Mouse (Mus musculus) ES-E14 (cell line): ENCODE results near the gene Kcnd2. TPM values are rescaled to one million over a fixed set of nuclear protein-coding genes. Genes with fewer than 3 reads are reported as not detected.

Experiments
- DNase-seq: peaks from one replicate; pipeline ENCODE4 v3.0.0-alpha.2; 2013; ENCODE audit warnings: low read depth, low spot score
- H3K27ac ChIP-seq: 2 replicates; pipeline ENCODE4 v1.5.1; 2012; ENCODE audit warnings: low read depth, mild to moderate bottlenecking, low read length, moderate library complexity, mixed read lengths; ENCODE audit not compliant: poor library complexity, insufficient read depth, severe bottlenecking
- H3K36me3 ChIP-seq: 2 replicates; pipeline ENCODE4 v1.6.1; 2012; ENCODE audit warnings: mild to moderate bottlenecking, low read length, moderate library complexity, mixed read lengths; ENCODE audit not compliant: control insufficient read depth, poor library complexity, insufficient read depth, severe bottlenecking
- H3K4me1 ChIP-seq, 2 experiments: fragments of 150-350 bp in 1 of 2; sonication (generic) in 1 of 2; 2 replicates each; pipeline ENCODE4 v1.6.1; 2012; ENCODE audit warnings: low read length in 2 of 2, mild to moderate bottlenecking in 1 of 2, mixed read lengths in 1 of 2; ENCODE audit not compliant: control insufficient read depth in 2 of 2, insufficient read depth in 2 of 2, poor library complexity in 1 of 2
- H3K4me3 ChIP-seq, 2 experiments: fragments of 150-350 bp in 1 of 2; sonication (generic) in 1 of 2; 2 replicates each; pipeline ENCODE4 v1.5.1; 2012; ENCODE audit warnings: low read length in 2 of 2, low read depth in 1 of 2, mild to moderate bottlenecking in 1 of 2, mixed read lengths in 1 of 2; ENCODE audit not compliant: insufficient read depth in 1 of 2, poor library complexity in 1 of 2, severe bottlenecking in 1 of 2
- H3K9ac ChIP-seq: 2 replicates; pipeline ENCODE4 v1.6.1; 2012; ENCODE audit warnings: low read depth, mild to moderate bottlenecking, low read length, mixed read lengths; ENCODE audit not compliant: poor library complexity, insufficient read depth, severe bottlenecking
- H3K9me3 ChIP-seq: fragments of 150-350 bp; sonication (generic); 2 replicates; pipeline ENCODE4 v1.6.1; 2012; ENCODE audit warnings: low read depth, mild to moderate bottlenecking, low read length; ENCODE audit not compliant: control insufficient read depth, insufficient read depth
- CHD2 ChIP-seq: IDR thresholded peaks from 2 replicates; pipeline ENCODE4 v1.6.1; 2014; ENCODE audit warnings: mild to moderate bottlenecking, low read depth, low read length, inconsistent platforms
- HCFC1 ChIP-seq: IDR thresholded peaks from 2 replicates; pipeline ENCODE4 v1.6.1; 2012; ENCODE audit warnings: low read length, inconsistent platforms, borderline replicate concordance; ENCODE audit not compliant: insufficient read depth
- MAFK ChIP-seq: IDR thresholded peaks from 2 replicates; pipeline ENCODE4 v1.6.1; 2014; ENCODE audit warnings: mild to moderate bottlenecking, low read depth, low read length, inconsistent platforms; ENCODE audit not compliant: insufficient read depth
- ZC3H11A ChIP-seq: IDR thresholded peaks from 2 replicates; pipeline ENCODE4 v1.6.1; 2012; ENCODE audit warnings: low read depth, mild to moderate bottlenecking, inconsistent platforms, low read length, borderline replicate concordance
- ZNF384 ChIP-seq: IDR thresholded peaks from 2 replicates; pipeline ENCODE4 v1.6.1; 2012; ENCODE audit warnings: low read depth, low read length, inconsistent platforms
- in situ Hi-C, 2 experiments: fragments of 600-800 bp; cut with MboI; formaldehyde crosslinking; loops; one replicate each; pipeline ENCODE4 v1.15.1; 2025; ENCODE audit warnings: low sequenced_read_pairs in 2 of 2, inconsistent platforms in 1 of 2; ENCODE audit not compliant: unreplicated experiment in 2 of 2
- total RNA-seq: library from RNA; depleted of rRNA; stranded (reverse); fragments of 300-350 nt; gene quantifications from 2 replicates; pipeline ENCODE4 v1.2.3, GENCODE M21; 2012

The Kcnd2 gene
- total RNA-seq, 1 experiment: 0.36 TPM

- Histone ChIP-seq H3K4me3 (no peak overlapping the region), H3K36me3 (no peaks in the 10 kb centered on the region), H3K4me1 (no peaks in the 10 kb centered on the region), H3K9ac (no peak overlapping the region), H3K9me3 (no peaks in the 10 kb centered on the region), H3K27ac (no peak overlapping the region)
- TF ChIP-seq MAFK (no peak), ZNF384 (no peak), HCFC1 (no peak)
- in situ Hi-C loops: no loop called here
- DNase-seq: no peak
Measured at GRCm38 (mm10) chr6:21686388-21686787, 471.1 kb downstream of the Kcnd2 start.

DNA sequence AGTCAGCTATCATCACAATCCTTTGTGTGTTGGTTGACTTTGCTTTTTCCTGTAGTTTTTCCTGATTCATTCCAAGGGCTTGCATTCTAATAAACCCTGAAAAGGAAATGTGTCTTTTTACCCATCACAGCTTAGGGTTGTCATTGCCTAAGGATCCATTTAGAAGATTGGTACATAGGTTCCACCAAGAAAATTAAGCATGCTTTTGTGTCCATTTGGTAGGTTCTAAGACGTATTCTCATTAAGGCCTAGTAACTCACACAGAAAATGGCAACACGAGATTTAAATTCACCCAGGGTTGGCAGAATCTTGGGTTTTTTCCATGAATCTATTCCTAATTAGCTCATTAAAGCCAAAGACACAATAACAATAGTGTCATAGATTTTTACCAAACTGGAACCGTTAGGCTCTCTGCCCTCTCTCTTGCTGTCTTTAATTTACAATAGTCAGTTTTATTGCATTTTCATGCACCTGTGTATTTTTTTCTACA lies 477.6 kb downstream of the Kcnd2 start:
- no peak overlapping the region for H3K27ac ChIP-seq
- TF ChIP-seq ZC3H11A (no peak), CHD2 (no peak), MAFK (no peak), ZNF384 (no peak), HCFC1 (no peak)
- H3K9me3 ChIP-seq: no peaks in the 10 kb centered on the region

DNA sequence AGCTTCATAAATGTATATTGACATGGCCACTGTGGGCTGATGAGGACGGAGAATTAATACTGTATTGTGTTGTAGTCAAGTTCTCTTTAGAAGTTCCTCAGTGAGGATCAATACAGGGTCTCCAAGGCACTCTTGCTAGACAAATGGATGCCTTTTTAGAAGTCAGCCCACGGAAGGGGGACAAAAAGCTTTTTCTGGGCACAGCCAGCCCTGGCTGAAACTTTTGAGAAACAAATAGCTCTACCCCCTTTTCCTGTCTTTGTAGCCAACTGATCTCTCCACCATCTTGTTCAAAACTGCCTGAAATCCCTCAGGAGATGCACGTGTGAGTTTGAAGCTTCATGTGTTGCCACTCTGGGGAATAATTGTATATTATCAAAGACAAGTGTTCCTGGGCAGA lies 482.3 kb downstream of the Kcnd2 start:
- TF ChIP-seq CHD2: no peak
- no peak for TF ChIP-seq HCFC1
- no peak for TF ChIP-seq ZC3H11A
- no peak for TF ChIP-seq ZNF384
- no peak for TF ChIP-seq MAFK
- Histone ChIP-seq H3K4me1 (no peaks in the 10 kb centered on the region), H3K27ac (no peak overlapping the region), H3K36me3 (no peaks in the 10 kb centered on the region), H3K9ac (no peak overlapping the region), H3K4me3 (no peak overlapping the region), H3K9me3 (no peaks in the 10 kb centered on the region)
- in situ Hi-C loops: no loop called here
- no peak for DNase-seq

More for the DNA sequence above, 477.6 kb downstream of the Kcnd2 start:
- H3K9ac ChIP-seq: no peak overlapping the region
- in situ Hi-C loops: no loop called here
- H3K4me1 ChIP-seq: no peaks in the 10 kb centered on the region
- no peak for DNase-seq
- H3K4me3 ChIP-seq: no peak overlapping the region
- no peaks in the 10 kb centered on the region for H3K36me3 ChIP-seq

- no peaks in the 10 kb centered on the region for H3K36me3 ChIP-seq
- TF ChIP-seq ZC3H11A: no peak
- no peak for TF ChIP-seq HCFC1
- TF ChIP-seq ZNF384: no peak
- TF ChIP-seq MAFK: no peak
- no peak for TF ChIP-seq CHD2
- no peak overlapping the region for H3K4me3 ChIP-seq
- H3K9me3 ChIP-seq: no peaks in the 10 kb centered on the region
- in situ Hi-C loops: no loop called here
- no peaks in the 10 kb centered on the region for H3K4me1 ChIP-seq
- H3K9ac ChIP-seq: no peak overlapping the region
- no peak for DNase-seq
- no peak overlapping the region for H3K27ac ChIP-seq
Measured at GRCm38 (mm10) chr6:21701131-21701530, 485.8 kb downstream of the Kcnd2 start.

GRCm38 (mm10) chr6:21709228-21709627 lies 493.9 kb downstream of the Kcnd2 start:
- H3K9ac ChIP-seq: no peak overlapping the region
- in situ Hi-C loops: no loop called here
- H3K36me3 ChIP-seq: no peaks in the 10 kb centered on the region
- H3K9me3 ChIP-seq: no peaks in the 10 kb centered on the region
- H3K27ac ChIP-seq: no peak overlapping the region
- TF ChIP-seq ZNF384 (no peak), CHD2 (no peak), HCFC1 (no peak), MAFK (no peak), ZC3H11A (no peak)
- H3K4me1 ChIP-seq: no peaks in the 10 kb centered on the region
- peak; percentile 7 for DNase-seq
- no peak overlapping the region for H3K4me3 ChIP-seq
